Mouse (Mus musculus): Measurements from ENCODE around the gene Spocd1. TPM values are rescaled to one million over a fixed set of nuclear protein-coding genes. Genes with fewer than 3 reads are reported as not detected.

Spocd1 gene
- polyA plus RNA-seq, 1 experiment, result not detected

- Histone ChIP-seq H3K4me3 (ENCODE audit: insufficient read depth, low read length) (no peak overlapping the region), H3K4me1 (ENCODE audit: control insufficient read depth, insufficient read depth, low read length) (no peaks in the 10 kb centered on the region), H3K27ac (ENCODE audit: insufficient read depth, low read length) (no peak overlapping the region)
- TF ChIP-seq POLR2A (IDR thresholded peaks at IDR 0.05; ENCODE audit: low read depth, low read length) (no peak), CTCF (IDR thresholded peaks at IDR 0.05; ENCODE audit: borderline replicate concordance, insufficient read depth, low read length) (no peak)
Observed at GRCm38 (mm10) chr4:129993944-129994695, 65.1 kb downstream of the Spocd1 start.

GRCm38 (mm10) chr4:129994728-129995127 is 65.7 kb downstream of the Spocd1 start:
- TF ChIP-seq CTCF (IDR thresholded peaks at IDR 0.05; ENCODE audit: borderline replicate concordance, insufficient read depth, low read length) (no peak), POLR2A (IDR thresholded peaks at IDR 0.05; ENCODE audit: low read depth, low read length) (no peak)
- no peaks in the 10 kb centered on the region for H3K4me1 ChIP-seq (ENCODE audit: control insufficient read depth, insufficient read depth, low read length)
- H3K27ac ChIP-seq (ENCODE audit: insufficient read depth, low read length), result no peak overlapping the region
- H3K4me3 ChIP-seq (ENCODE audit: insufficient read depth, low read length), result no peak overlapping the region

DNA sequence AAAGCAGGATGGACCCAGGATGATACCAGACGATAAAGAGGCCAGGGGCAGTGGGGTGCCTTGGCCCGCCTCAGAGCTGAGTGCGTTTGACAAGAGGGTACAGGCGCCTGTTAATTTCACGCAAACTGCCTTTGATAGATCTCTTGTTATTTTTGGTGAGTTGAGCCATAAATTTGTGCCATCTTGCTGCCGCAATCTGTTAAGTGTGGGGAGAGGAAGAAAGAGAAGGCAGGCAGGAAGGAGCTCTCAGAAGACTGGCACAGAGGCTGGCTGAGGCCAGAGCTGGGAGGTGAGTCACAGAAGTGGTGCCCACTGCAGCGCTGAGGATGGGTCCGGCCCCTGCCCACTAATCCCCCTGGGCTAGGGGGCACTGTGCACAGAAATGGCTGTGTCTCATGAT is 66.2 kb downstream of the Spocd1 start:
- no peak for TF ChIP-seq POLR2A (IDR thresholded peaks at IDR 0.05; ENCODE audit: low read depth, low read length)
- TF ChIP-seq CTCF (IDR thresholded peaks at IDR 0.05; ENCODE audit: borderline replicate concordance, insufficient read depth, low read length), result no peak
- H3K4me3 ChIP-seq (ENCODE audit: insufficient read depth, low read length), result no peak overlapping the region
- no peak overlapping the region for H3K27ac ChIP-seq (ENCODE audit: insufficient read depth, low read length)
- H3K4me1 ChIP-seq (ENCODE audit: control insufficient read depth, insufficient read depth, low read length), result no peaks in the 10 kb centered on the region

DNA sequence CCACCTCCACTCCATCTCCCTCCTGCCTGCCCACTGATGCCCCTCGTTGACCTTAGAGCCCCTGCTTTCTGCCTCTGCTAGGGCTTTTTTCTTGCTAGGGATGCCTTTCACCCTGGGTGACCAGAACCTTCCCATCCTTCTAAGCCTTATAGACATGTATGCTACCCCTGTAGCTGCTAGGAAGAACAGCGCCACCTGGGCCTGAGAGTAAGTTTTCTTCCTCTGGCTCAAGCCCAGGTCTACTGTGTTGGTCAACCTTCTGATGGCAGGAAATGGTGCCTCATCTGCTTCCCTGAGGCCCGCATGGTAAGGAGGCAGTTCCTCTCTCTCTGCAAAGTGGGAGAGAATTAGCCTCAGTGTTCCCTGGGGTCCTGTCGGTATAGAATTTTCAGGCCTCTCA is 67.0 kb downstream of the Spocd1 start:
- TF ChIP-seq POLR2A (IDR thresholded peaks at IDR 0.05; ENCODE audit: low read depth, low read length) (no peak), CTCF (IDR thresholded peaks at IDR 0.05; ENCODE audit: borderline replicate concordance, insufficient read depth, low read length) (no peak)
- H3K4me3 ChIP-seq (ENCODE audit: insufficient read depth, low read length), result no peak overlapping the region
- H3K27ac ChIP-seq (ENCODE audit: insufficient read depth, low read length), result no peak overlapping the region
- H3K4me1 ChIP-seq (ENCODE audit: control insufficient read depth, insufficient read depth, low read length), result peaks cover 5% of the 10 kb centered on the region; the same call in 1 of the 2 replicates

GRCm38 (mm10) chr4:129998124-129998523 is 69.1 kb downstream of the Spocd1 start:
- TF ChIP-seq CTCF (IDR thresholded peaks at IDR 0.05; ENCODE audit: borderline replicate concordance, insufficient read depth, low read length) (no peak), POLR2A (IDR thresholded peaks at IDR 0.05; ENCODE audit: low read depth, low read length) (no peak)
- H3K27ac ChIP-seq (ENCODE audit: insufficient read depth, low read length), result no peak overlapping the region

DNA sequence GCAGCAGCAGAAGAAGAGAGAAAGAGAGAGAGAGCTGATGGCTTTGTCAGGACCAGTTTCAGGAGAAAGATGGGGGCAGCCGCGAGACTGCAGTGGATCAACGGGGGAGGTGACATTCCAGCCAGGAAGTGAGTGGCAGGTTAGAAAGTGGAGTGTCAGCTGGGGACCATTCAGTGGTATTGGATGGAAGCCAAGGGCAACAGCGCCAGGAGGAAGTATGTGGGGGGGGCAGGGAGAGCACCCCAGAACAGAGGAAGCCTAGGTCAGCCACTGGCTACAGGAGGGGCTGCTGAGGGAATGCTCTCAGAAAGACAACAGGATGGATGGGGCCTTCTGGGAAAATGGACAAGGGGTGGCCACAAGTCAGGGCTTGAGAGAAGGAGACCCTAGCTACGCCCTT is 72.7 kb downstream of the Spocd1 start:
- no peak overlapping the region for H3K4me3 ChIP-seq (ENCODE audit: insufficient read depth, low read length)
- TF ChIP-seq POLR2A (IDR thresholded peaks at IDR 0.05; ENCODE audit: low read depth, low read length), result no peak
- no peak for TF ChIP-seq CTCF (IDR thresholded peaks at IDR 0.05; ENCODE audit: borderline replicate concordance, insufficient read depth, low read length)
- H3K27ac ChIP-seq (ENCODE audit: insufficient read depth, low read length), result no peak overlapping the region
- H3K4me1 ChIP-seq (ENCODE audit: control insufficient read depth, insufficient read depth, low read length), result peaks cover 10% of the 10 kb centered on the region

More at GRCm38 (mm10) chr4:129998124-129998523, 69.1 kb downstream of the Spocd1 start:
- peaks cover 10% of the 10 kb centered on the region for H3K4me1 ChIP-seq (ENCODE audit: control insufficient read depth, insufficient read depth, low read length)
- no peak overlapping the region for H3K4me3 ChIP-seq (ENCODE audit: insufficient read depth, low read length)

GRCm38 (mm10) chr4:130002157-130002556 is 73.1 kb downstream of the Spocd1 start:
- TF ChIP-seq CTCF (IDR thresholded peaks at IDR 0.05; ENCODE audit: borderline replicate concordance, insufficient read depth, low read length) (no peak), POLR2A (IDR thresholded peaks at IDR 0.05; ENCODE audit: low read depth, low read length) (no peak)
- Histone ChIP-seq H3K4me3 (ENCODE audit: insufficient read depth, low read length) (no peak overlapping the region), H3K4me1 (ENCODE audit: control insufficient read depth, insufficient read depth, low read length) (peaks cover 10% of the 10 kb centered on the region), H3K27ac (ENCODE audit: insufficient read depth, low read length) (no peak overlapping the region)

- no peak for TF ChIP-seq POLR2A (IDR thresholded peaks at IDR 0.05; ENCODE audit: low read depth, low read length)
- no peak for TF ChIP-seq CTCF (IDR thresholded peaks at IDR 0.05; ENCODE audit: borderline replicate concordance, insufficient read depth, low read length)
- Histone ChIP-seq H3K27ac (ENCODE audit: insufficient read depth, low read length) (no peak overlapping the region), H3K4me3 (ENCODE audit: insufficient read depth, low read length) (no peak overlapping the region), H3K4me1 (ENCODE audit: control insufficient read depth, insufficient read depth, low read length) (peaks cover 8% of the 10 kb centered on the region)
Observed at GRCm38 (mm10) chr4:130005593-130005992, 76.5 kb downstream of the Spocd1 start.

GRCm38 (mm10) chr4:130006533-130006932 is 77.5 kb downstream of the Spocd1 start:
- TF ChIP-seq POLR2A (IDR thresholded peaks at IDR 0.05; ENCODE audit: low read depth, low read length), result no peak
- no peak for TF ChIP-seq CTCF (IDR thresholded peaks at IDR 0.05; ENCODE audit: borderline replicate concordance, insufficient read depth, low read length)
- Histone ChIP-seq H3K27ac (ENCODE audit: insufficient read depth, low read length) (no peak overlapping the region), H3K4me3 (ENCODE audit: insufficient read depth, low read length) (no peak overlapping the region), H3K4me1 (ENCODE audit: control insufficient read depth, insufficient read depth, low read length) (peaks cover 4% of the 10 kb centered on the region; the same call in 1 of the 2 replicates)

Other genes starting within 250 kb of the Spocd1 start
- 15.4 and 19.1 TPM in 2 replicates for gene Tmem39b, start 232.4 kb upstream of the Spocd1 start, polyA plus RNA-seq (2011; ENCODE audit: insufficient read length, low read depth, missing spikeins)
- gene Khdrbs1, start 186.9 kb upstream of the Spocd1 start, polyA plus RNA-seq (2011; ENCODE audit: insufficient read length, low read depth, missing spikeins), result 113 and 146 TPM in 2 replicates
- 501 and 598 TPM in 2 replicates for gene Ptp4a2, start 118.0 kb upstream of the Spocd1 start, polyA plus RNA-seq (2011; ENCODE audit: insufficient read length, low read depth, missing spikeins)
- gene Adgrb2, start 55.6 kb downstream of the Spocd1 start, polyA plus RNA-seq (2011; ENCODE audit: insufficient read length, low read depth, missing spikeins), result 2.0 and 3.7 TPM in 2 replicates
- gene Col16a1, start 118.6 kb downstream of the Spocd1 start, polyA plus RNA-seq (2011; ENCODE audit: insufficient read length, low read depth, missing spikeins), result 133 and 156 TPM in 2 replicates
- 38.1 and 42.3 TPM in 2 replicates for gene Pef1, start 173.3 kb downstream of the Spocd1 start, polyA plus RNA-seq (2011; ENCODE audit: insufficient read length, low read depth, missing spikeins)
- not detected in 2 replicates for gene Hcrtr1, start 210.1 kb downstream of the Spocd1 start, polyA plus RNA-seq (2011; ENCODE audit: insufficient read length, low read depth, missing spikeins)
- 42.1 and 97.0 TPM in 2 replicates for gene Tinagl1, start 245.9 kb downstream of the Spocd1 start, polyA plus RNA-seq (2011; ENCODE audit: insufficient read length, low read depth, missing spikeins)